Mouse (Mus musculus) limb, embryonic 10.5 days (tissue): ENCODE measurements around the gene Tdgf1. TPM values are rescaled to one million over a fixed set of nuclear protein-coding genes. Genes with fewer than 3 reads are reported as not detected.

Experiments
- DNase-seq: peaks from one replicate; pipeline ENCODE4 v3.0.0-alpha.2; 2017; ENCODE audit warnings: low spot score
- H3K27ac ChIP-seq: fragments of 300-500 bp; sonication (generic); 2 replicates; pipeline ENCODE4 v1.5.1; 2016; ENCODE audit warnings: mild to moderate bottlenecking
- H3K27me3 ChIP-seq: fragments of 300-500 bp; sonication (generic); 2 replicates; pipeline ENCODE4 v1.6.1; 2016; ENCODE audit warnings: low read depth, mild to moderate bottlenecking; ENCODE audit not compliant: poor library complexity, severe bottlenecking
- H3K36me3 ChIP-seq: fragments of 300-500 bp; sonication (generic); 2 replicates; pipeline ENCODE4 v1.6.1; 2016; ENCODE audit warnings: mild to moderate bottlenecking, moderate library complexity
- H3K4me1 ChIP-seq: fragments of 300-500 bp; sonication (generic); 2 replicates; pipeline ENCODE4 v1.6.1; 2016
- H3K4me3 ChIP-seq: fragments of 300-500 bp; sonication (generic); 2 replicates; pipeline ENCODE4 v1.5.1; 2016; ENCODE audit warnings: mild to moderate bottlenecking, moderate library complexity
- H3K9me3 ChIP-seq: fragments of 300-500 bp; sonication (generic); replicated peaks from 2 replicates; pipeline ENCODE4 v1.6.1; 2016; ENCODE audit warnings: mild to moderate bottlenecking
- WGBS: fragments of 180-500 bp; shearing (Covaris S2); methylation state at CpG from one replicate; pipeline ENCODE4 v1.1.7; 2016; 5-methylcytosine and 5-hydroxymethylcytosine counted together
- polyA plus RNA-seq: library from polyadenylated mRNA; unstranded; fragments of >200 nt; fragmentation: Nextera tagmentation; extraction: Ambion mirVana; gene quantifications from 2 replicates; pipeline ENCODE4 v1.2.1, GENCODE M21; 2016

Gene Tdgf1
- polyA plus RNA-seq, 1 experiment from 2014 or later = not detected

GRCm38 (mm10) chr9:110951397-110951796 lies 5.4 kb upstream of the Tdgf1 start, which contains the start of gene Lrrc2:
Gene Lrrc2, plus strand, starts transcription at chr9:110951545.
- no peak for DNase-seq
- peaks cover 23% of the 10 kb centered on the region for H3K4me1 ChIP-seq
- H3K27ac ChIP-seq = no peak within 1 kb of the TSS
- peaks cover 85% of the 10 kb centered on the region for H3K27me3 ChIP-seq
- H3K4me3 ChIP-seq = no peak within 1 kb of the TSS
- no peaks in the 10 kb centered on the region for H3K9me3 ChIP-seq
- WGBS = 89% methylated on average over 11 of the region's 11 CpGs
- no peaks in the 10 kb centered on the region for H3K36me3 ChIP-seq

GRCm38 (mm10) chr9:110950109-110950508 lies 4.2 kb upstream of the Tdgf1 start:
- Histone ChIP-seq H3K9me3 (no peaks in the 10 kb centered on the region), H3K27ac (no peak overlapping the region), H3K4me3 (no peak overlapping the region), H3K27me3 (peaks cover 85% of the 10 kb centered on the region), H3K36me3 (no peaks in the 10 kb centered on the region), H3K4me1 (peaks cover 27% of the 10 kb centered on the region)
- WGBS = 96% methylated on average over 3 of the region's 3 CpGs
- DNase-seq = no peak

GRCm38 (mm10) chr9:110948813-110949310 lies 2.9 kb upstream of the Tdgf1 start:
- Histone ChIP-seq H3K36me3 (no peaks in the 10 kb centered on the region), H3K27me3 (peaks cover 85% of the 10 kb centered on the region), H3K9me3 (no peaks in the 10 kb centered on the region), H3K4me3 (no peak overlapping the region), H3K27ac (no peak overlapping the region), H3K4me1 (peaks cover 21% of the 10 kb centered on the region)
- 46% methylated on average over 8 of the region's 8 CpGs for WGBS
- DNase-seq = no peak

- DNase-seq = no peak
- peaks cover 16% of the 10 kb centered on the region for H3K4me1 ChIP-seq
- no peaks in the 10 kb centered on the region for H3K9me3 ChIP-seq
- H3K27ac ChIP-seq = no peak overlapping the region
- H3K36me3 ChIP-seq = no peaks in the 10 kb centered on the region
- no peak overlapping the region for H3K4me3 ChIP-seq
- 19% methylated on average over 6 of the region's 6 CpGs for WGBS
- peaks cover 83% of the 10 kb centered on the region for H3K27me3 ChIP-seq
Measured at GRCm38 (mm10) chr9:110947900-110948299, 1.9 kb upstream of the Tdgf1 start.

- H3K9me3 ChIP-seq = no peaks in the 10 kb centered on the region
- peaks cover 77% of the 10 kb centered on the region for H3K27me3 ChIP-seq
- no peaks in the 10 kb centered on the region for H3K36me3 ChIP-seq
- peak overlapping the region; percentile 20 for H3K4me3 ChIP-seq
- H3K4me1 ChIP-seq = peaks cover 16% of the 10 kb centered on the region
- H3K27ac ChIP-seq = no peak overlapping the region
- 3% methylated on average over 6 of the region's 6 CpGs for WGBS
- DNase-seq = peak; percentile 45
Measured at GRCm38 (mm10) chr9:110947261-110947661, 1.3 kb upstream of the Tdgf1 start.

GRCm38 (mm10) chr9:110946548-110947044 lies 638 bp upstream of the Tdgf1 start:
- H3K27me3 ChIP-seq = peaks cover 70% of the 10 kb centered on the region
- no peaks in the 10 kb centered on the region for H3K36me3 ChIP-seq
- DNase-seq = peak; percentile 51
- H3K27ac ChIP-seq = no peak overlapping the region
- 3% methylated on average over 20 of the region's 20 CpGs for WGBS
- H3K9me3 ChIP-seq = no peaks in the 10 kb centered on the region
- peak overlapping the region; percentile 20 for H3K4me3 ChIP-seq
- peaks cover 16% of the 10 kb centered on the region for H3K4me1 ChIP-seq

GRCm38 (mm10) chr9:110945343-110945742 lies 615 bp downstream of the Tdgf1 start:
- WGBS = 7% methylated on average over 18 of the region's 18 CpGs
- Histone ChIP-seq H3K4me1 (peaks cover 16% of the 10 kb centered on the region), H3K36me3 (no peaks in the 10 kb centered on the region), H3K27ac (no peak overlapping the region), H3K9me3 (no peaks in the 10 kb centered on the region), H3K4me3 (no peak overlapping the region), H3K27me3 (peaks cover 62% of the 10 kb centered on the region)
- no peak for DNase-seq

GRCm38 (mm10) chr9:110944265-110944664 lies 1.7 kb downstream of the Tdgf1 start:
- no peaks in the 10 kb centered on the region for H3K9me3 ChIP-seq
- H3K27me3 ChIP-seq = peaks cover 60% of the 10 kb centered on the region
- DNase-seq = no peak
- H3K4me3 ChIP-seq = no peak overlapping the region
- 33% methylated on average over 13 of the region's 13 CpGs for WGBS
- peaks cover 16% of the 10 kb centered on the region for H3K4me1 ChIP-seq
- H3K27ac ChIP-seq = no peak overlapping the region
- H3K36me3 ChIP-seq = no peaks in the 10 kb centered on the region

GRCm38 (mm10) chr9:110937506-110938490 lies 8.2 kb downstream of the Tdgf1 start:
- 69% methylated on average over 12 of the region's 12 CpGs for WGBS
- no peak for DNase-seq
- no peak overlapping the region for H3K4me3 ChIP-seq

GRCm38 (mm10) chr9:110935941-110936340 lies 10.0 kb downstream of the Tdgf1 start:
- Histone ChIP-seq H3K4me3 (no peak overlapping the region), H3K9me3 (no peaks in the 10 kb centered on the region), H3K36me3 (no peaks in the 10 kb centered on the region), H3K27ac (no peak overlapping the region), H3K4me1 (no peaks in the 10 kb centered on the region), H3K27me3 (no peaks in the 10 kb centered on the region)
- DNase-seq = no peak
- 90% methylated on average over 7 of the region's 7 CpGs for WGBS

More at GRCm38 (mm10) chr9:110937506-110938490, 8.2 kb downstream of the Tdgf1 start:
- no peak overlapping the region for H3K27ac ChIP-seq
- no peaks in the 10 kb centered on the region for H3K36me3 ChIP-seq
- H3K27me3 ChIP-seq = no peaks in the 10 kb centered on the region
- H3K4me1 ChIP-seq = no peaks in the 10 kb centered on the region
- H3K9me3 ChIP-seq = no peaks in the 10 kb centered on the region

GRCm38 (mm10) chr9:110933850-110934437 lies 12.0 kb downstream of the Tdgf1 start:
- no peaks in the 10 kb centered on the region for H3K9me3 ChIP-seq
- 85% methylated on average over 12 of the region's 12 CpGs for WGBS
- no peaks in the 10 kb centered on the region for H3K4me1 ChIP-seq

GRCm38 (mm10) chr9:110931573-110931972 lies 14.4 kb downstream of the Tdgf1 start:
- no peaks in the 10 kb centered on the region for H3K4me1 ChIP-seq
- H3K27me3 ChIP-seq = no peaks in the 10 kb centered on the region
- H3K27ac ChIP-seq = no peak overlapping the region
- no peak overlapping the region for H3K4me3 ChIP-seq
- H3K9me3 ChIP-seq = no peaks in the 10 kb centered on the region
- no peak for DNase-seq
- WGBS = 76% methylated on average over 6 of the region's 6 CpGs
- no peaks in the 10 kb centered on the region for H3K36me3 ChIP-seq

More at GRCm38 (mm10) chr9:110933850-110934437, 12.0 kb downstream of the Tdgf1 start:
- Histone ChIP-seq H3K27me3 (no peaks in the 10 kb centered on the region), H3K4me3 (no peak overlapping the region), H3K36me3 (no peaks in the 10 kb centered on the region), H3K27ac (no peak overlapping the region)
- no peak for DNase-seq

GRCm38 (mm10) chr9:110922759-110923158 lies 23.2 kb downstream of the Tdgf1 start:
- DNase-seq = peak; percentile 86
- 18% methylated on average over 7 of the region's 7 CpGs for WGBS
- Histone ChIP-seq H3K4me1 (no peaks in the 10 kb centered on the region), H3K36me3 (no peaks in the 10 kb centered on the region), H3K27me3 (no peaks in the 10 kb centered on the region), H3K27ac (no peak overlapping the region), H3K9me3 (no peaks in the 10 kb centered on the region), H3K4me3 (no peak overlapping the region)
